Mouse (Mus musculus): ENCODE data around the gene Cadm1.

- TF ChIP-seq CTCF (IDR thresholded peaks at IDR 0.05; ENCODE audit: borderline replicate concordance, control insufficient read depth, extremely low read depth, insufficient read depth, low read length, poor library complexity) (no peak), POLR2A (IDR thresholded peaks at IDR 0.05; ENCODE audit: control insufficient read depth, extremely low read depth, insufficient read depth, low read length, poor library complexity) (no peak)
These were observed 184.6 kb downstream of the Cadm1 start for GRCm38 (mm10) chr9:47714541-47714940.

All from thymus, adult 2 months (tissue).